12 mouse cellular contexts compared by ENCODE assay signal in genomic region chr17:83524753-83525152, GRCm38 (mm10).
"Had no signal": no experiment of that assay in that cellular context is flagged by ENCODE, and none has a peak within 500 bp of the region (broad histone marks: within the 10 kb centered on the region; RNA-seq: fewer than 3 reads in every experiment).

No protein-coding gene starts in this region.

- H3K27ac ChIP-seq: limb, embryonic 15.5 days; lung, embryonic 15.5 days; macrophage had no signal

- H3K9me3 ChIP-seq: limb, embryonic 15.5 days; liver, embryonic 12.5 days; lung, embryonic 15.5 days; megakaryocyte, embryonic 14.5 days had no signal

- H3K27me3 ChIP-seq: liver, embryonic 12.5 days; lung, embryonic 15.5 days; megakaryocyte, embryonic 14.5 days had no signal

- H3K4me2 ChIP-seq: limb, embryonic 15.5 days; lung, embryonic 15.5 days; midbrain, embryonic 11.5 days had no signal

- DNase-seq: kidney, adult 11 months; kidney, adult 9 months; lung, postnatal 14 days; right cerebral cortex, adult 18-20 months; right cerebral cortex, postnatal 25 days had no signal

- H3K36me3 ChIP-seq: limb, embryonic 15.5 days; liver, embryonic 12.5 days; lung, embryonic 15.5 days had no signal

- H3K4me3 ChIP-seq: limb, embryonic 15.5 days; liver, embryonic 12.5 days; lung, embryonic 15.5 days; megakaryocyte, embryonic 14.5 days had no signal

- ATAC-seq: liver, embryonic 12.5 days; midbrain, embryonic 16.5 days had no signal

- H3K9ac ChIP-seq: limb, embryonic 15.5 days; lung, embryonic 15.5 days had no signal
